Mouse (Mus musculus) ovary, adult 18-20 months (tissue): ENCODE results near the gene Higd2a.

Source experiments
- DNase-seq: peaks from one replicate; pipeline ENCODE4 v3.0.0; 2022; ENCODE audit warnings: low spot score, mixed read lengths

Higd2a gene

GRCm38 (mm10) chr13:54621155-54621932 is 31.3 kb downstream of the Higd2a start, which contains the start of gene Faf2:
Faf2 (plus strand) TSS chr13:54621784.
- DNase-seq: peak; percentile 91

- DNase-seq: no peak
These were observed 32.0 kb downstream of the Higd2a start for GRCm38 (mm10) chr13:54621960-54622521.

- DNase-seq: no peak
These were observed 39.1 kb downstream of the Higd2a start for GRCm38 (mm10) chr13:54629128-54629527.

GRCm38 (mm10) chr13:54632731-54633277 is 42.8 kb downstream of the Higd2a start:
- no peak for DNase-seq

GRCm38 (mm10) chr13:54635011-54635410 is 45.0 kb downstream of the Higd2a start:
- no peak for DNase-seq
